In genomic region chr16:11253065-11253831, GRCm38 (mm10) we compare ENCODE assay signal across 8 mouse cellular contexts. TPM values are rescaled to one million over a fixed set of nuclear protein-coding genes. Genes with fewer than 3 reads are reported as not detected.
DNase-seq lines count a peak whose midpoint lies in the region; ATAC-seq and TF ChIP-seq lines count a peak whose summit lies in the region.

No protein-coding gene starts in this region.

- H3K27me3 ChIP-seq in heart, embryonic 11.5 days (ENCODE audit: control insufficient read depth, insufficient read depth, low read length), result no peaks in the 10 kb centered on the region
- H3K27me3 ChIP-seq in kidney, embryonic 16.5 days (ENCODE audit: insufficient read depth, low read length), result no peaks in the 10 kb centered on the region
- no peaks in the 10 kb centered on the region for H3K27me3 ChIP-seq in liver, embryonic 14.5 days (ENCODE audit: control insufficient read depth, insufficient read depth, low read length)
- no peaks in the 10 kb centered on the region for H3K27me3 ChIP-seq in neural tube, embryonic 11.5 days (ENCODE audit: control insufficient read depth, insufficient read depth, low read length)
- H3K27me3 ChIP-seq in testis, adult 2 months (ENCODE audit: control insufficient read depth, insufficient read depth, low read length), result no peaks in the 10 kb centered on the region

- H3K27ac ChIP-seq in bone marrow, adult 2 months (ENCODE audit: control insufficient read depth, insufficient read depth, low read depth, low read length, poor library complexity), result peak overlapping the region; percentile 71
- H3K27ac ChIP-seq in heart, embryonic 11.5 days (ENCODE audit: low read depth, low read length), result peak overlapping the region; percentile 90
- peak overlapping the region; percentile 97 for H3K27ac ChIP-seq in kidney, embryonic 16.5 days (ENCODE audit: low read length)
- peak overlapping the region; percentile 86 for H3K27ac ChIP-seq in liver, embryonic 14.5 days
- peak overlapping the region; percentile 87 for H3K27ac ChIP-seq in neural tube, embryonic 11.5 days (ENCODE audit: low read depth, low read length)
- peak overlapping the region; percentile 94 for H3K27ac ChIP-seq in testis, adult 2 months (ENCODE audit: control insufficient read depth, insufficient read depth, low read depth, low read length)

- ATAC-seq in erythroblast, adult 5-6 weeks (replicated peaks; ENCODE audit: low FRiP score, poor library complexity, severe bottlenecking), result peak; percentile 51
- peak; percentile 68 for ATAC-seq in heart, embryonic 11.5 days (replicated peaks; ENCODE audit: insufficient number of reproducible peaks, low FRiP score, low TSS enrichment)
- peak; percentile 40 for ATAC-seq in kidney, embryonic 16.5 days (ENCODE audit: low FRiP score, low TSS enrichment)
- peak; percentile 56 for ATAC-seq in liver, embryonic 14.5 days (ENCODE audit: insufficient read depth)
- ATAC-seq in neural tube, embryonic 11.5 days (ENCODE audit: insufficient read depth, low FRiP score, low TSS enrichment), result peak; percentile 11

- TF ChIP-seq EP300 in liver, embryonic 14.5 days (IDR thresholded peaks at IDR 0.05; ENCODE audit: low read depth), result no peak

- DNase-seq in CD4-positive, CD25-positive, alpha-beta regulatory T cell, adult 2 months (ENCODE audit: low read depth, low spot score), result peak; percentile 65
- peak; percentile 37 to 40 (median 37) for DNase-seq in liver, embryonic 14.5 days (ENCODE audit: low read depth in 3 of 3, low spot score in 3 of 3)
- peak; percentile 60 for DNase-seq in neural tube, embryonic 11.5 days (ENCODE audit: low spot score)

- no peak for TF ChIP-seq CTCF in bone marrow, adult 2 months (IDR thresholded peaks at IDR 0.05; ENCODE audit: control insufficient read depth, insufficient read depth, low read length)
- no peak for TF ChIP-seq CTCF in liver, embryonic 14.5 days (IDR thresholded peaks at IDR 0.05; ENCODE audit: low read depth)
- TF ChIP-seq CTCF in testis, adult 2 months (IDR thresholded peaks at IDR 0.05; ENCODE audit: control insufficient read depth, insufficient read depth, insufficient replicate concordance, low read depth, low read length), result no peak

- peak overlapping the region; percentile 91 for H3K4me3 ChIP-seq in bone marrow, adult 2 months (replicated peaks; ENCODE audit: control insufficient read depth, low read depth, low read length)
- peak overlapping the region; percentile 93 for H3K4me3 ChIP-seq in heart, embryonic 11.5 days (ENCODE audit: low read depth, low read length)
- peak overlapping the region; percentile 98 for H3K4me3 ChIP-seq in kidney, embryonic 16.5 days (ENCODE audit: low read length)
- peak overlapping the region; percentile 86 to 87 for H3K4me3 ChIP-seq in liver, embryonic 14.5 days (ENCODE audit: insufficient read depth in 1 of 2, low read depth in 2 of 2, low read length in 2 of 2)
- H3K4me3 ChIP-seq in neural tube, embryonic 11.5 days (ENCODE audit: low read depth, low read length), result peak overlapping the region; percentile 99
- H3K4me3 ChIP-seq in testis, adult 2 months (ENCODE audit: control insufficient read depth, low read depth, low read length), result peak overlapping the region; percentile 97

- no peaks in the 10 kb centered on the region for H3K9me3 ChIP-seq in heart, embryonic 11.5 days (replicated peaks; ENCODE audit: control insufficient read depth, low read length)
- no peaks in the 10 kb centered on the region for H3K9me3 ChIP-seq in kidney, embryonic 16.5 days (ENCODE audit: low read length)
- H3K9me3 ChIP-seq in liver, embryonic 14.5 days (ENCODE audit: control insufficient read depth, low read length), result no peaks in the 10 kb centered on the region
- no peaks in the 10 kb centered on the region for H3K9me3 ChIP-seq in neural tube, embryonic 11.5 days (ENCODE audit: control insufficient read depth, low read length)

- H3K36me3 ChIP-seq in heart, embryonic 11.5 days (ENCODE audit: control insufficient read depth, insufficient read depth, low read length), result no peaks in the 10 kb centered on the region; the same call in 1 of the 2 replicates
- no peaks in the 10 kb centered on the region for H3K36me3 ChIP-seq in kidney, embryonic 16.5 days (ENCODE audit: insufficient read depth, low read length)
- no peaks in the 10 kb centered on the region; the same call in 1 of the 2 replicates for H3K36me3 ChIP-seq in liver, embryonic 14.5 days (replicated peaks; ENCODE audit: control insufficient read depth, insufficient read depth, low read depth)
- H3K36me3 ChIP-seq in neural tube, embryonic 11.5 days (ENCODE audit: control insufficient read depth, insufficient read depth, low read length), result no peaks in the 10 kb centered on the region
- H3K36me3 ChIP-seq in testis, adult 2 months (ENCODE audit: control insufficient read depth, insufficient read depth, low read length), result no peaks in the 10 kb centered on the region

- H3K9ac ChIP-seq in heart, embryonic 11.5 days (ENCODE audit: low read depth, low read length), result peak overlapping the region; percentile 96
- H3K9ac ChIP-seq in kidney, embryonic 16.5 days (replicated peaks; ENCODE audit: low read length), result peak overlapping the region; percentile 98
- H3K9ac ChIP-seq in liver, embryonic 14.5 days (replicated peaks), result peak overlapping the region; percentile 88
- peak overlapping the region; percentile 94 for H3K9ac ChIP-seq in neural tube, embryonic 11.5 days (ENCODE audit: low read length)

- H3K4me1 ChIP-seq in bone marrow, adult 2 months (ENCODE audit: control insufficient read depth, insufficient read depth, low read length), result no peaks in the 10 kb centered on the region; the same call in 1 of the 2 replicates
- H3K4me1 ChIP-seq in heart, embryonic 11.5 days (ENCODE audit: control insufficient read depth, insufficient read depth, low read length), result peaks cover 10% of the 10 kb centered on the region
- H3K4me1 ChIP-seq in kidney, embryonic 16.5 days (ENCODE audit: insufficient read depth, low read length), result peaks cover 11% of the 10 kb centered on the region; the same call in 1 of the 2 replicates
- H3K4me1 ChIP-seq in liver, embryonic 14.5 days (replicated peaks; ENCODE audit: control insufficient read depth in 2 of 2, insufficient read depth in 2 of 2, low read length in 1 of 2), result peaks cover 3 to 9% of the 10 kb centered on the region in 2 experiments; a peak in 3 of 4 replicates
- H3K4me1 ChIP-seq in neural tube, embryonic 11.5 days (ENCODE audit: control insufficient read depth, insufficient read depth, low read length), result peaks cover 10% of the 10 kb centered on the region
- peaks cover 2% of the 10 kb centered on the region; the same call in 1 of the 2 replicates for H3K4me1 ChIP-seq in testis, adult 2 months (ENCODE audit: control insufficient read depth, insufficient read depth, low read length)

- TF ChIP-seq POLR2A in bone marrow, adult 2 months (IDR thresholded peaks at IDR 0.05; ENCODE audit: borderline replicate concordance, control insufficient read depth, low read depth, low read length), result no peak
- 0 out of 2 replicates have a peak, but pooled peaks have one; percentile 33 for TF ChIP-seq POLR2A in testis, adult 2 months (IDR thresholded peaks at IDR 0.05; ENCODE audit: control insufficient read depth, low read depth, low read length)

- H3K4me2 ChIP-seq in heart, embryonic 11.5 days, result peak overlapping the region; percentile 77
- peak overlapping the region; percentile 67 for H3K4me2 ChIP-seq in kidney, embryonic 16.5 days (replicated peaks; ENCODE audit: low read depth, low read length)
- peak overlapping the region; percentile 95 for H3K4me2 ChIP-seq in liver, embryonic 14.5 days (ENCODE audit: low read depth)
- peak overlapping the region; percentile 79 for H3K4me2 ChIP-seq in neural tube, embryonic 11.5 days (ENCODE audit: low read depth)

- WGBS in bone marrow, adult 2 months, result under 1% methylated on average over 57 of the region's 58 CpGs
- WGBS in heart, embryonic 11.5 days (ENCODE audit: insufficient replicate concordance), result under 1% methylated on average over 58 of the region's 58 CpGs
- WGBS in kidney, embryonic 16.5 days, result under 1% methylated on average over 58 of the region's 58 CpGs
- WGBS in liver, embryonic 14.5 days (ENCODE audit: insufficient replicate concordance), result under 1% methylated on average over 58 of the region's 58 CpGs
- 0% methylated on average over 43 of the region's 58 CpGs for WGBS in neural tube, embryonic 11.5 days

RNA-seq across cellular contexts. Expression of gene Gspt1, which starts 0.9 kb away (rescaled TPM):
- polyA plus RNA-seq in bone marrow, adult 2 months (2011; ENCODE audit: insufficient read depth, insufficient read length, low replicate concordance, missing spikeins), result 51.0 and 78.9 TPM in 2 replicates
- total RNA-seq in erythroblast, adult 5-6 weeks (2015; ENCODE audit: low replicate concordance), result 112 and 165 TPM in 2 replicates
- 24.0 and 28.8 TPM in 2 replicates for total RNA-seq in erythroblast, adult 5-6 weeks (2017; ENCODE audit: low replicate concordance)
- polyA plus RNA-seq in heart, embryonic 11.5 days (2014; fragmentation: Nextera tagmentation; extraction: Ambion mirVana), result 67.7 and 70.0 TPM in 2 replicates
- 66.6 and 76.6 TPM in 2 replicates for polyA plus RNA-seq in kidney, embryonic 16.5 days (2015; fragmentation: Nextera tagmentation; extraction: Ambion mirVana)
- 29.3 and 36.1 TPM in 2 replicates for polyA plus RNA-seq in liver, embryonic 14.5 days (2012; rRNA removed)
- 44.4 and 48.5 TPM in 2 replicates for polyA plus RNA-seq in liver, embryonic 14.5 days (2014; fragmentation: Nextera tagmentation; extraction: Ambion mirVana)
- 101 and 103 TPM in 2 replicates for polyA plus RNA-seq in neural tube, embryonic 11.5 days (2014; fragmentation: Nextera tagmentation; extraction: Ambion mirVana)
- polyA plus RNA-seq in testis, adult 2 months (2012; rRNA removed), result 15.4 and 18.1 TPM in 2 replicates

RNA-seq across cellular contexts. Expression of gene Rsl1d1, which starts 50.1 kb away (rescaled TPM):
- polyA plus RNA-seq in bone marrow, adult 2 months (2011; ENCODE audit: insufficient read depth, insufficient read length, low replicate concordance, missing spikeins), result 46.6 and 76.4 TPM in 2 replicates
- 35.7 and 61.7 TPM in 2 replicates for total RNA-seq in erythroblast, adult 5-6 weeks (2015; ENCODE audit: low replicate concordance)
- total RNA-seq in erythroblast, adult 5-6 weeks (2017; ENCODE audit: low replicate concordance), result 34.6 and 41.4 TPM in 2 replicates
- polyA plus RNA-seq in heart, embryonic 11.5 days (2014; fragmentation: Nextera tagmentation; extraction: Ambion mirVana), result 161 and 167 TPM in 2 replicates
- 179 and 182 TPM in 2 replicates for polyA plus RNA-seq in kidney, embryonic 16.5 days (2015; fragmentation: Nextera tagmentation; extraction: Ambion mirVana)
- 19.4 and 43.6 TPM in 2 replicates for polyA plus RNA-seq in liver, embryonic 14.5 days (2012; rRNA removed)
- 109 and 117 TPM in 2 replicates for polyA plus RNA-seq in liver, embryonic 14.5 days (2014; fragmentation: Nextera tagmentation; extraction: Ambion mirVana)
- 244 TPM in 2 replicates for polyA plus RNA-seq in neural tube, embryonic 11.5 days (2014; fragmentation: Nextera tagmentation; extraction: Ambion mirVana)
- polyA plus RNA-seq in testis, adult 2 months (2012; rRNA removed), result 7.1 and 8.3 TPM in 2 replicates

Comparison
In these comparisons a context has a peak if more than half of its experiments do, and no peak if none do; other contexts are left out.
1. Peak in every context shown above with its lines: DNase-seq, ATAC-seq, H3K4me3 ChIP-seq and H3K27ac ChIP-seq.
2. ATAC-seq: peak in every context shown above with its lines; median percentile 68 in heart, embryonic 11.5 days; 56 in liver, embryonic 14.5 days; 51 in erythroblast, adult 5-6 weeks; 40 in kidney, embryonic 16.5 days; 11 in neural tube, embryonic 11.5 days.